Mouse (Mus musculus): Measurements from ENCODE around the gene Zfp976.
"Not testable (repeated sequence)": the region's sequence is repeated elsewhere in the genome, so short reads cannot be mapped to it uniquely, and the experiment has no call there.

The Zfp976 gene

GRCm38 (mm10) chr7:42642152-42643115 is at the start of gene Zfp976:
Zfp976 (minus strand) TSS chr7:42642588.
- in situ Hi-C loops (cut with MboI; ENCODE audit: unreplicated experiment in 2 of 2) = not testable (repeated sequence)

- in situ Hi-C loops (cut with MboI; ENCODE audit: unreplicated experiment in 2 of 2) = not testable (repeated sequence)
Measured at GRCm38 (mm10) chr7:42680081-42680480, 37.7 kb upstream of the Zfp976 start.

DNA sequence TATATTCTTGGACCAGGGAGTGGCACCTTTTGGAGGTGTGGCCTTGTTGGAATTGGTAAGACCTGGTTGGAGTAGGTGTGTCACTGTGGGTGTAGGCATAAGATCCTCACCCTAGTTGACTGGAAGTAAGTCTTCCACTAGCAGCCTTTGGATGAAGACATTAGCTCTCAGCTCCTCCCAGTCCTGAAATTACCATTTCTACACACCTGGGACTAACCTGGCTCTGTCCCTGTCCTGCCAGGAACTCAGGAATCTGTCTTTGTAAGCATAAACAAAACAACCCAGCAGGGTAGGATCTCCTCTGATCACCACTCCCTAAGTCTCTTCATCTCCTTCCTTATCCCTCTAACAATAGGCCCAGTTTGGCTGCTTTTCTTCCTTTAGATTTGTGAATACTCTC is 37.3 kb upstream of the Zfp976 start:
- in situ Hi-C loops (cut with MboI; ENCODE audit: unreplicated experiment in 2 of 2) = not testable (repeated sequence)

DNA sequence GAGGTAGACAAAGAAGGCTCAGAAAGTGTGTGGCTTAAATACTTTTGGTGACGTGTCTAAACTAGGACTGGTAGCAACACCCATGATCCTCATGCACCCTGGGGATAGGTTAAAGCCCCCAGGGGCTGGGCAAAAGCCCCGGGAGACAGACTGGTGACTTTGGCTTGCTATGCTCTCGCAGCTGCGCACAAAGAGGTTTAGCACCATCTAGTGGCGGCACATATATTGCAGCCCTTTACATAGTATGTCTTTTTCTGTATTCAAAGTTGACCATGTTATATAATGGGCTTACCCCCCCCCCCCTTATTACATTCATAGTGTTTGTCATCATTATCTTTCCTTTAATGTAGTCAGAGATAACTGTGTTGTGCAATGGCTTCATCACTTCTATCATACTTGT is 17.8 kb upstream of the Zfp976 start:
- in situ Hi-C loops (cut with MboI; ENCODE audit: unreplicated experiment in 2 of 2) = loop anchor here in 1 of 2 experiments (25.0 kb wide), 1 partner anchor 198 kb away; no protein-coding TSS in a partner anchor

DNA sequence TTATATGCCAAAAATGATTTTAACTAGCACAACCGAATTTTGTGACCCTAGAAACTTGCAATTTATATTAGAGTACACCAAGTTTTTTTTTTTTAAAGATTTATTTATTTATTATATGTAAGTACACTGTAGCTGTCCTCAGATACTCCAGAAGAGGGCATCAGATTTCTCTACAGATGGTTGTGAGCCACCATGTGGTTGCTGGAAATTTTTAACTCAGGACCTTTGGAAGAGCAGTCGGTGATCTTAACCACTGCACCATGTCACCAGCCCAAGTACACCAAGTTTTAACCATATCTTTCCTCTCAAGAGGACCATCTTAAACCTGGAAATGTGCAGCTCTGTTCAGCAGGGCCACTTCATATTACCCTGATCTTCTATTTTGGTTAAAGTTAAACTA is 12.8 kb upstream of the Zfp976 start:
- in situ Hi-C loops (cut with MboI; ENCODE audit: unreplicated experiment in 2 of 2) = loop anchor here in 1 of 2 experiments (25.0 kb wide), 1 partner anchor 193 kb away; no protein-coding TSS in a partner anchor

GRCm38 (mm10) chr7:42643120-42643620 is 782 bp upstream of the Zfp976 start:
- in situ Hi-C loops (cut with MboI; ENCODE audit: unreplicated experiment in 2 of 2) = not testable (repeated sequence)

DNA sequence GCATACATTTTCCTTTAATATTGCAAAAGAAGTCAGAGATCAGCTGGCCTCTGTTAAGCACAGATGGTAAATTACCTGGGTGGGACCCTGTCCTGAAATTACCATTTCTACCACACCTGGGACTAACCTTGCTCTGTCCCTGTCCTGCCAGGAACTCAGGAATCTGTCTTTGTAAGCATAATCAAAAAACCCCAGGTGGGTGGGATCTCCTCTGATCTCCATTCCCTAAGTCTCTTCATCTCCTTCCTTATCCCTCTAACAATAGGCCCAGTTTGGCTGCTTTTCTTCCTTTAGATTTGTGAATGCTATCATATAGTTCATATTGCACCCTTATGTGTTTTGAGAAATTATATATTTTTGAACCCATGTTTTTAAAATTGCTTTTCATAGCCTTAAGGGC is 11.4 kb downstream of the Zfp976 start:
- in situ Hi-C loops (cut with MboI; ENCODE audit: unreplicated experiment in 2 of 2) = not testable (repeated sequence)

GRCm38 (mm10) chr7:42595666-42596065 is 46.7 kb downstream of the Zfp976 start:
- in situ Hi-C loops (cut with MboI; ENCODE audit: unreplicated experiment in 2 of 2) = loop anchor here in 1 of 2 experiments (5.0 kb wide), 1 partner anchor 143 kb away; no protein-coding TSS in a partner anchor

DNA sequence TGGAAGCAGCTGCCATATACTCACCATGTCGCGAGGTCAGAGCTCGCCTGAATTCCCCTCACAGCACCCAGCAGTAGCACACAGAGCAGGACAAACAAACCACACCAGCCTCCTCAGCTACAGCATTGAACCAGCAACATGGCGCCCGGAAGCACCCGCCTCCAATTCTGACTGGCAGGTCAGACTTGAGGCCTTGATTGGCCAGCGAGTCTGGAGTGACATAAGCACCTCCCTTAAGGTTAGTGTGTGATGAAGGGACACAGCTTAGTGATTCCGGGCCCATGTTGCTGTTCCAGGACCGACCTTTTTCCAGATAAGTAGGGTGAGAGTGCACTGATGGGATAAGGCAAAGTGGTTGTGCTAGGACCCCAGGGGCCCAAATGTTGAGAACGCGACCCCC is 50.0 kb downstream of the Zfp976 start, which contains the start of gene Zfp977:
Zfp977 (minus strand) TSS at position 135 of the 400 bp plus-strand sequence.
- in situ Hi-C loops (cut with MboI; ENCODE audit: unreplicated experiment in 2 of 2) = not testable (repeated sequence)

- in situ Hi-C loops (cut with MboI; ENCODE audit: unreplicated experiment in 2 of 2) = not testable (repeated sequence)
Measured at GRCm38 (mm10) chr7:42591311-42591710, 51.1 kb downstream of the Zfp976 start.

GRCm38 (mm10) chr7:42578488-42578887 is 63.9 kb downstream of the Zfp976 start, which contains the start of gene Gm21028:
Gm21028 (minus strand) TSS chr7:42578588.
- in situ Hi-C loops (cut with MboI; ENCODE audit: unreplicated experiment in 2 of 2) = no loop called here

Data from v-Abl transformed pro-B cells (cell line).